Mouse (Mus musculus): ENCODE results near the gene Olfr741.

Olfr741 gene

DNA sequence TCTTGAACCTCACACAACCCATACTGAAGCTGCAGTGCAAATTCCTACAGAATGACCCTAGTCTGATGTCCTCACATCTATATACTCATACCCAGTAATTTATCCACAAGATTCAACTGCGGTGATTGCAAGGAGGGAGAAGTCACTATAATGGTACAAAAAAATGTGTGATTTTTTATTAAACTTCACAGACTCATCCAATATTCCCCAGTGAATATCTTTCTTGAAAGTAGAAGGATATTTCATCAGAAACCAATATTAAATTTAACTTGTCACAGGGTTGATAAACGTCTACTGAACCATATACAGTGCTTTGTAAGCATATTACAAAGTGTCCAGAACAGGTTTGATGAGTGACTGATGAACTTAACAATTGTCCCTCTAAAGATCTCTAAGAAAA is at the start of gene Olfr741:
Olfr741 (plus strand) TSS at position 301 of the 400 bp plus-strand sequence.
- TF ChIP-seq GATA4 (IDR thresholded peaks at IDR 0.05; ENCODE audit: insufficient replicate concordance, low read length), result no peak

DNA sequence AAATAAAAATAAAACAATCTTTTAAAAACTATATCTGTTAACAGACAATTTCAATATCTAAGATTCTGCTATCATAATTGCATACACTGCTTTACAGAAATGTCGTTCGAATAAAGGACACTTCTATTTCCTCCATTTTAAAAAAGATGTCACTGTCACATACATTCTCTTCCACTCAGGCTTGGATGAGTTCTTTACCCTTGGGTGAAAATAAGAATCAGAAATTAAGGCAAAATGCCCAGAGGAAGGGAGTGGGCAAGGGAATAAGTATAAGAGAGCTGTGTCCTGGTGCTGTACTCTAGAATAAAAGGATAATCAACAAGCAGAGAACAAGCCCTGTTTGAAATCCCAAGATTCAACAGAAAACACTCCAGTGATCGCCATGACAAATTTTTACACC is 27.3 kb upstream of the Olfr741 start, which contains the start of gene Olfr740:
Olfr740 (plus strand) TSS at position 301 of the 400 bp plus-strand sequence.
- no peak for TF ChIP-seq GATA4 (IDR thresholded peaks at IDR 0.05; ENCODE audit: insufficient replicate concordance, low read length)

DNA sequence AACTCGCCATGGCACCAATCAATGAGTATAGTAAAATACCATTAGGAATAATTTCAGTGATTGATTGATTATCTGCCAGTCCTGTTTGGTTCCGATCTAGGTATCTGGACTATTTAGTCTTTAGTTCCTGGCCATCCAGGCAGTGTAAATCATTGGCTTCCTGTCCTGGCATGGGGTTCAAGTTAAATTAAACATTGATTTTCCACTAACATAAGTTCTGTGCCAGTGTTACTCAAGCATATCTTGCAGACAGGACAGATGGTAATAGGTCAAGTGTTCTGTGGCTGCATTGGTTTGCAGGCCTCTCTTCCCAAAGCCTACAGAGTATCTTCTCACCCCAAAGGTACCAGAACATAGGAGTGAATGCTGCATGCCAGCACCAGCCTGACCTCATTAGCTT is 5.9 kb downstream of the Olfr741 start:
- TF ChIP-seq GATA4 (IDR thresholded peaks at IDR 0.05; ENCODE audit: insufficient replicate concordance, low read length), result no peak

DNA sequence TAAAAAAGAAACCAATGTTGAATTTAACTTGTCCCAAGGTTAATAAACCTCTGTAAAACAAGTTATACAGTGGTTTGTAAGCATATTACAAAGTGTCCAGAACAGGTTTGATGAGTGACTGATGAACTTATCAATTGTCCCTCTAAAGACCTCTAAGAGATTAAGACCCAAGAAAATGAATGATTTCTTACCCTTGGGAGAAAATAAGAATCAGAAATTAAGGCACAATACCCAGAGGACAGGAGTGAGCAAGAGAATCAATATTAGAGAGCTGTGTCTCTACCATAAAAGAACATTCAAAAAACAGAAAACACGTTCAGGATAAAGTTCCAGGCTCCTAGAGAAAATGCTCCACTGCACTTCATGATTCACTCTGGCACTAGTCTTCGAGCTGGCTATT is 30.8 kb downstream of the Olfr741 start, which contains the start of gene Olfr742:
Olfr742 (plus strand) TSS at position 301 of the 400 bp plus-strand sequence.
- TF ChIP-seq GATA4 (IDR thresholded peaks at IDR 0.05; ENCODE audit: insufficient replicate concordance, low read length), result no peak

DNA sequence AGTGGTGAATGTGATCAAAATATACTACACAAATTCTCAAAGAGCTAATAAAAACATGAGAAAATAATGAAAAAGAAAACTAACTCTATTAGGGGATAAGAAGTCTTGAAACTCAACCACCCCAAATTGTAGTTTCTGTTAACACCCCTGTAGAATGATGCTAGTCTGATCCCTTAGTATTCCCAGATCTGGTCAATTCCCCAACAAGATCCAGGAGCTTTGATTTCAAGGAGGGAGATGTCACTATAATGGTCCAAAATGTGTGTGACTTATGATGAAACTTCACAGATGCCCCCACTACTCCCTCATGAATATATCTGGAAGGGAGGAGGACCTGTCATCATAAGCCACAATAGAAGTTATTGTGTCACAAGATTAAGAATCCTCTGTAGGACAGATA is 49.0 kb downstream of the Olfr741 start, which contains the start of gene Olfr743:
Olfr743 (plus strand) TSS at position 301 of the 400 bp plus-strand sequence.
- no peak for TF ChIP-seq GATA4 (IDR thresholded peaks at IDR 0.05; ENCODE audit: insufficient replicate concordance, low read length)
